Mouse (Mus musculus) CH12.LX (cell line): Measurements from ENCODE around the gene Ing4. TPM values are rescaled to one million over a fixed set of nuclear protein-coding genes. Genes with fewer than 3 reads are reported as not detected.

Source experiments
- DNase-seq: peaks from one replicate; pipeline ENCODE4 v3.0.0-alpha.2; 2013; ENCODE audit errors: extremely low read depth
- H3K27ac ChIP-seq: 2 replicates; pipeline ENCODE4 v1.5.1; 2012; ENCODE audit warnings: low read depth, mild to moderate bottlenecking, control low read depth, moderate library complexity; ENCODE audit not compliant: insufficient read depth
- H3K27me3 ChIP-seq: replicated peaks from 2 replicates; pipeline ENCODE3; 2012; ENCODE audit warnings: inconsistent platforms
- H3K36me3 ChIP-seq, 2 experiments: replicated peaks in 1 of 2; 2 replicates each; pipeline versions ENCODE3 to v1.6.1; 2012; ENCODE audit warnings: inconsistent platforms in 1 of 2, low read length in 1 of 2, mild to moderate bottlenecking in 1 of 2, mixed read lengths in 1 of 2, moderate library complexity in 1 of 2; ENCODE audit not compliant: control insufficient read depth in 1 of 2, insufficient read depth in 1 of 2
- H3K4me1 ChIP-seq, 2 experiments: 2 replicates each; pipeline ENCODE4 v1.6.1; 2012; ENCODE audit warnings: inconsistent platforms in 1 of 2, moderate library complexity in 1 of 2; ENCODE audit not compliant: insufficient read depth in 2 of 2, control insufficient read depth in 1 of 2
- H3K4me2 ChIP-seq: 2 replicates; pipeline ENCODE4 v1.6.1; 2012; ENCODE audit warnings: low read depth, mild to moderate bottlenecking, control low read depth; ENCODE audit not compliant: poor library complexity, insufficient read depth, severe bottlenecking
- H3K4me3 ChIP-seq, 3 experiments: fragments of 150-350 bp in 1 of 3; sonication (generic) in 1 of 3; replicated peaks in 1 of 3; 2 replicates each; pipeline versions ENCODE3 to v1.5.1; 2011 to 2012; ENCODE audit warnings: low read depth in 2 of 3, low read length in 2 of 3, mild to moderate bottlenecking in 2 of 3, moderate library complexity in 2 of 3, control low read depth in 1 of 3, improper control_type of control experiment in 1 of 3, inconsistent platforms in 1 of 3, mixed read lengths in 1 of 3; ENCODE audit not compliant: poor library complexity in 1 of 3
- H3K79me2 ChIP-seq: replicated peaks from 2 replicates; pipeline ENCODE4 v1.6.1; 2012; ENCODE audit warnings: mild to moderate bottlenecking, moderate library complexity; ENCODE audit not compliant: control insufficient read depth, poor library complexity, insufficient read depth, severe bottlenecking; ENCODE audit errors: extremely low read depth
- H3K9ac ChIP-seq: 2 replicates; pipeline ENCODE4 v1.6.1; 2012; ENCODE audit warnings: low read depth, mild to moderate bottlenecking, control low read depth, moderate library complexity; ENCODE audit not compliant: insufficient read depth
- H3K9me3 ChIP-seq: replicated peaks from 2 replicates; pipeline ENCODE3; 2012; ENCODE audit warnings: low read length, inconsistent platforms, mixed read lengths
- BHLHE40 ChIP-seq: IDR thresholded peaks from 2 replicates; pipeline ENCODE4 v1.6.1; 2011; ENCODE audit warnings: mild to moderate bottlenecking, low read depth, low read length, improper control_type of control experiment
- CHD1 ChIP-seq: IDR thresholded peaks from 2 replicates; pipeline ENCODE4 v1.6.1; 2012; ENCODE audit warnings: low read depth, low read length, improper control_type of control experiment, inconsistent platforms
- CHD2 ChIP-seq: IDR thresholded peaks from 2 replicates; pipeline ENCODE4 v1.6.1; 2011; ENCODE audit warnings: low read length, improper control_type of control experiment
- CTCF ChIP-seq, 2 experiments: IDR thresholded peaks in 1 of 2; conservative IDR thresholded peaks in 1 of 2; 2 replicates each; pipeline ENCODE4 v1.5.1; 2011 to 2012; ENCODE audit warnings: low read depth in 2 of 2, low read length in 2 of 2, improper control_type of control experiment in 1 of 2, inconsistent platforms in 1 of 2, mild to moderate bottlenecking in 1 of 2, moderate library complexity in 1 of 2
- E2F4 ChIP-seq: IDR thresholded peaks from 2 replicates; pipeline ENCODE4 v1.6.1; 2011; ENCODE audit warnings: low read depth, low read length, improper control_type of control experiment; ENCODE audit not compliant: insufficient replicate concordance
- ELF1 ChIP-seq: IDR thresholded peaks from 2 replicates; pipeline ENCODE4 v1.6.1; 2014; ENCODE audit warnings: low read depth, mild to moderate bottlenecking, inconsistent platforms, low read length, improper control_type of control experiment
- EP300 ChIP-seq: IDR thresholded peaks from 2 replicates; pipeline ENCODE4 v1.6.1; 2011; ENCODE audit warnings: low read length, improper control_type of control experiment
- ETS1 ChIP-seq: conservative IDR thresholded peaks from 2 replicates; pipeline ENCODE4 v1.6.1; 2012; ENCODE audit warnings: low read depth, mild to moderate bottlenecking, inconsistent platforms, low read length, improper control_type of control experiment, moderate library complexity
- GABPA ChIP-seq: IDR thresholded peaks from 2 replicates; pipeline ENCODE4 v1.6.1; 2012; ENCODE audit warnings: low read depth, low read length, improper control_type of control experiment, inconsistent platforms; ENCODE audit not compliant: insufficient replicate concordance
- HCFC1 ChIP-seq: IDR thresholded peaks from 2 replicates; pipeline ENCODE4 v1.6.1; 2012; ENCODE audit warnings: low read depth, mild to moderate bottlenecking, inconsistent platforms, low read length, improper control_type of control experiment
- IRF4 ChIP-seq: IDR thresholded peaks from 2 replicates; pipeline ENCODE4 v1.6.1; 2014; ENCODE audit warnings: low read depth, mild to moderate bottlenecking, inconsistent platforms, low read length, improper control_type of control experiment
- JUN ChIP-seq: IDR thresholded peaks from 2 replicates; pipeline ENCODE4 v1.6.1; 2011; ENCODE audit warnings: low read depth, mild to moderate bottlenecking, low read length, improper control_type of control experiment, moderate library complexity; ENCODE audit not compliant: insufficient read depth
- JUND ChIP-seq: conservative IDR thresholded peaks from 2 replicates; pipeline ENCODE4 v1.6.1; 2011; ENCODE audit warnings: low read depth, low read length, improper control_type of control experiment
- KAT2A ChIP-seq: IDR thresholded peaks from 2 replicates; pipeline ENCODE4 v1.6.1; 2012; ENCODE audit warnings: low read length, improper control_type of control experiment, inconsistent platforms; ENCODE audit not compliant: insufficient replicate concordance
- MAFK ChIP-seq: IDR thresholded peaks from 2 replicates; pipeline ENCODE4 v1.6.1; 2011; ENCODE audit warnings: low read length, improper control_type of control experiment; ENCODE audit not compliant: insufficient replicate concordance
- MAX ChIP-seq: IDR thresholded peaks from 2 replicates; pipeline ENCODE4 v1.6.1; 2011; ENCODE audit warnings: low read length, improper control_type of control experiment
- MAZ ChIP-seq: IDR thresholded peaks from 2 replicates; pipeline ENCODE4 v1.6.1; 2012; ENCODE audit warnings: low read depth, mild to moderate bottlenecking, inconsistent platforms, low read length, improper control_type of control experiment, moderate library complexity
- MEF2A ChIP-seq: IDR thresholded peaks from 2 replicates; pipeline ENCODE4 v1.6.1; 2014; ENCODE audit warnings: low read depth, mild to moderate bottlenecking, inconsistent platforms, low read length, improper control_type of control experiment, borderline replicate concordance
- MXI1 ChIP-seq: IDR thresholded peaks from 2 replicates; pipeline ENCODE4 v1.6.1; 2011; ENCODE audit warnings: mild to moderate bottlenecking, low read depth, low read length, improper control_type of control experiment
- MYC ChIP-seq: IDR thresholded peaks from 2 replicates; pipeline ENCODE4 v1.6.1; 2011; ENCODE audit warnings: low read depth, mild to moderate bottlenecking, improper control_type of control experiment, low read length
- NELFE ChIP-seq: IDR thresholded peaks from 2 replicates; pipeline ENCODE4 v1.6.1; 2011; ENCODE audit warnings: low read depth, low read length, improper control_type of control experiment
- NRF1 ChIP-seq: IDR thresholded peaks from 2 replicates; pipeline ENCODE4 v1.6.1; 2014; ENCODE audit warnings: low read depth, mild to moderate bottlenecking, inconsistent platforms, low read length, improper control_type of control experiment, moderate library complexity
- PAX5 ChIP-seq: IDR thresholded peaks from 2 replicates; pipeline ENCODE4 v1.6.1; 2012; ENCODE audit warnings: low read length, inconsistent platforms, mixed read lengths
- POLR2A ChIP-seq: IDR thresholded peaks from 2 replicates; pipeline ENCODE4 v1.6.1; 2011; ENCODE audit warnings: low read depth, mild to moderate bottlenecking, improper control_type of control experiment, low read length
- POLR2AphosphoS2 ChIP-seq: IDR thresholded peaks from 2 replicates; pipeline ENCODE4 v1.6.1; 2011; ENCODE audit warnings: low read depth, low read length, improper control_type of control experiment
- RAD21 ChIP-seq: IDR thresholded peaks from 2 replicates; pipeline ENCODE4 v1.6.1; 2011; ENCODE audit warnings: low read depth, mild to moderate bottlenecking, low read length, improper control_type of control experiment, moderate library complexity
- RCOR1 ChIP-seq: conservative IDR thresholded peaks from 2 replicates; pipeline ENCODE4 v1.6.1; 2012; ENCODE audit warnings: low read depth, mild to moderate bottlenecking, inconsistent platforms, low read length, improper control_type of control experiment
- SIN3A ChIP-seq: IDR thresholded peaks from 2 replicates; pipeline ENCODE4 v1.6.1; 2012; ENCODE audit warnings: low read length, improper control_type of control experiment, inconsistent platforms
- SMC3 ChIP-seq: IDR thresholded peaks from 2 replicates; pipeline ENCODE4 v1.6.1; 2011; ENCODE audit warnings: low read depth, low read length, improper control_type of control experiment
- TBP ChIP-seq: conservative IDR thresholded peaks from 2 replicates; pipeline ENCODE4 v1.6.1; 2011; ENCODE audit warnings: low read depth, low read length, improper control_type of control experiment
- TCF12 ChIP-seq: IDR thresholded peaks from 2 replicates; pipeline ENCODE4 v1.6.1; 2014; ENCODE audit warnings: low read depth, mild to moderate bottlenecking, inconsistent platforms, low read length, improper control_type of control experiment
- UBTF ChIP-seq: IDR thresholded peaks from 2 replicates; pipeline ENCODE4 v1.6.1; 2012; ENCODE audit warnings: low read depth, mild to moderate bottlenecking, inconsistent platforms, low read length, improper control_type of control experiment, moderate library complexity
- USF1 ChIP-seq: IDR thresholded peaks from 2 replicates; pipeline ENCODE4 v1.6.1; 2014; ENCODE audit warnings: low read depth, mild to moderate bottlenecking, inconsistent platforms, low read length, improper control_type of control experiment
- USF2 ChIP-seq: conservative IDR thresholded peaks from 2 replicates; pipeline ENCODE4 v1.6.1; 2011; ENCODE audit warnings: low read depth, low read length, improper control_type of control experiment
- ZC3H11A ChIP-seq: IDR thresholded peaks from 2 replicates; pipeline ENCODE4 v1.6.1; 2012; ENCODE audit warnings: low read depth, mild to moderate bottlenecking, inconsistent platforms, low read length, improper control_type of control experiment
- ZKSCAN1 ChIP-seq: IDR thresholded peaks from 2 replicates; pipeline ENCODE4 v1.6.1; 2012; ENCODE audit warnings: low read depth, inconsistent platforms, low read length, improper control_type of control experiment, borderline replicate concordance
- ZMIZ1 ChIP-seq: IDR thresholded peaks from 2 replicates; pipeline ENCODE4 v1.6.1; 2012; ENCODE audit warnings: low read depth, mild to moderate bottlenecking, inconsistent platforms, low read length, improper control_type of control experiment
- ZNF384 ChIP-seq: IDR thresholded peaks from 2 replicates; pipeline ENCODE4 v1.6.1; 2012; ENCODE audit warnings: low read depth, low read length, improper control_type of control experiment, inconsistent platforms
- dilution Hi-C: fragments of 300-500 bp; cut with MboI; formaldehyde crosslinking; loops from 2 replicates; pipeline ENCODE4 v1.14.3; 2020; ENCODE audit warnings: low sequenced_read_pairs; ENCODE audit not compliant: extremely low pct_unique_long_range_greater_than_20kb, extremely low pct_ligation_motif_present
- in situ Hi-C: fragments of 300-500 bp; cut with MboI; formaldehyde crosslinking; loops from 3 replicates; pipeline ENCODE4 v1.14.3; 2019; ENCODE audit warnings: low sequenced_read_pairs, low pct_ligation_motif_present, low pct_unique_long_range_greater_than_20kb, mixed read lengths
- polyA plus RNA-seq: library from polyadenylated mRNA; unstranded; fragments of >175 nt; gene quantifications from 2 replicates; pipeline ENCODE4 v1.2.1, GENCODE M21; 2012; ENCODE audit warnings: low read depth; ENCODE audit not compliant: insufficient read length
- total RNA-seq, 2 experiments: library from RNA; depleted of rRNA; stranded (reverse); fragments of 300-350 nt in 1 of 2; fragments of >200 nt in 1 of 2; gene quantifications; 2 replicates each; pipeline ENCODE4 v1.2.3; 2012 to 2014

The Ing4 gene
- total RNA-seq (2012; rRNA removed) (23.8 and 27.3 TPM in 2 replicates), total RNA-seq (2014; rRNA removed) (31.3 and 32.2 TPM in 2 replicates), polyA plus RNA-seq (21.3 and 25.1 TPM in 2 replicates)

DNA sequence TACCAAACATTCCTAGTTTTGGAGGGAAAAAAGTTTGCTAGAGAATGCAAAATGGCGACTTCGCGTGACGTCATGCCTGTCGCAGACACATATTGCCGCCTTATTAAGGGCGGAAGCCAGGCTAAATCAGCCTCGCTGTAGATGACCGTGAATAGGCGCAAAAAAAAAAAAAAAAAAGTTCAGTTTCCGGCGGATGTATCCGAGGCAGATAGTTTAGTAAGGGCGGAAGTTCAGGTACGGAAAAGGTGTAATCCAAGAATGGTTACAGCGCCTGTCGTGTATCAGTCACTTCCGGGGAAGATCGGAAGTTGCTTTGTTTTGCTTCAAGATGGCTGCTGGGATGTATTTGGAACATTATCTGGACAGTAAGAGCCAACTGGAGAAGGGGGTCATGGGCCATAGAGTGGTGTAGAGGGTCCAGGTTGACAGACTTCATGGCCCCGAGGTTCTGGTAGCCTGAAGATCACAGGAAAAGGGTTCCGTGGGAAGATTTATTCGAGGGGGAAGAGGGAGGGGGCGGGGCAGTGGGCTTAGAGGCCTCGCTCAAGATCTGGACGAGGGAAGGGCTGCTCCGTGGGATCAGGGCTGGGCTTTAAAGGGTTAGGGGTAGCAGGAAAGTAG lies at the start of gene Ing4:
Ing4 (plus strand) TSS at position 228 of the 621 bp plus-strand sequence.
- TF ChIP-seq CTCF (conservative IDR thresholded peaks at IDR 0.05 in 1 of 2, IDR thresholded peaks at IDR 0.05 in 1 of 2; ENCODE audit: low read depth in 2 of 2, low read length in 2 of 2) (no peak), MYC (peak; percentile 74), NELFE (0 out of 2 replicates have a peak, but pooled peaks have one; percentile 43), ELF1 (peak; percentile 100), ETS1 (peak; percentile 74), SIN3A (peak; percentile 96), MEF2A (peak; percentile 84), JUN (peak; percentile 84), CHD2 (peak; percentile 74), CHD1 (no peak), EP300 (no peak), BHLHE40 (no peak), USF1 (no peak), MAX (peak; percentile 23; the same call in 1 of the 2 replicates), KAT2A (peak; percentile 98), IRF4 (peak; percentile 67; the same call in 1 of the 2 replicates), GABPA (peak; percentile 92), RAD21 (no peak), POLR2A (peak; percentile 52), TCF12 (peak; percentile 64; the same call in 1 of the 2 replicates), E2F4 (peak; percentile 95; the same call in 1 of the 2 replicates), MAZ (peak; percentile 77; the same call in 1 of the 2 replicates), PAX5 (no peak), HCFC1 (peak; percentile 98), ZNF384 (peak; percentile 100), MAFK (no peak), ZC3H11A (no peak), SMC3 (no peak), NRF1 (peak; percentile 68), POLR2AphosphoS2 (peak; percentile 93), JUND (peak; percentile 89), MXI1 (peak; percentile 38; the same call in 1 of the 2 replicates), ZMIZ1 (no peak), TBP (peak; percentile 69), USF2 (no peak; the same call in 1 of the 2 replicates), RCOR1 (no peak; the same call in 1 of the 2 replicates), ZKSCAN1 (no peak; the same call in 1 of the 2 replicates), UBTF (peak; percentile 79; the same call in 1 of the 2 replicates)
- peak; percentile 98 for DNase-seq
- no peaks in the 10 kb centered on the region for H3K27me3 ChIP-seq
- in situ Hi-C loops (loop anchor here (10.0 to 25.0 kb wide), 2 partner anchors 55 to 177 kb away; partner anchors contain the start of genes Chd4, Gpr162 and P3h3), dilution Hi-C loops (no loop called here)
- H3K4me1 ChIP-seq: peaks cover 7 to 25% of the 10 kb centered on the region in 2 experiments; a peak in 3 of 4 replicates
- peak within 1 kb of the TSS; percentile 86 for H3K4me2 ChIP-seq
- H3K9ac ChIP-seq: peak within 1 kb of the TSS; percentile 77
- H3K79me2 ChIP-seq: peaks cover 23% of the 10 kb centered on the region
- H3K9me3 ChIP-seq: no peaks in the 10 kb centered on the region
- no peak within 1 kb of the TSS for H3K27ac ChIP-seq
- peak within 1 kb of the TSS; percentile 71 to 80 (median 76) for H3K4me3 ChIP-seq
- peaks cover 33 to 56% of the 10 kb centered on the region in 2 experiments for H3K36me3 ChIP-seq
